Mouse (Mus musculus): Measurements from ENCODE around the gene Rpl36. TPM values are rescaled to one million over a fixed set of nuclear protein-coding genes. Genes with fewer than 3 reads are reported as not detected.

Rpl36 gene
- total and polyA plus RNA-seq, 3 experiments: 2,385 to 3,914 TPM; not detected in 1

GRCm38 (mm10) chr17:56654771-56655170 is 41.6 kb downstream of the Rpl36 start:
- Histone ChIP-seq H3K79me2 (ENCODE audit: control insufficient read depth, insufficient read depth, low read length, poor library complexity) (no peaks in the 10 kb centered on the region), H3K27me3 (ENCODE audit: control insufficient read depth in 1 of 2, insufficient read depth in 2 of 2, low read length in 2 of 2) (no peaks in the 10 kb centered on the region), H3K9ac (ENCODE audit: control insufficient read depth, low read depth, low read length, poor library complexity, severe bottlenecking) (no peak overlapping the region), H3K4me3 (ENCODE audit: control insufficient read depth in 1 of 2, insufficient read depth in 1 of 2, low read depth in 2 of 2, low read length in 2 of 2) (no peak overlapping the region), H3K9me3 (replicated peaks; ENCODE audit: insufficient read depth, low read length) (no peaks in the 10 kb centered on the region), H3K36me3 (ENCODE audit: control insufficient read depth in 1 of 2, insufficient read depth in 2 of 2, low read length in 2 of 2) (no peaks in the 10 kb centered on the region), H3K4me1 (ENCODE audit: control insufficient read depth in 1 of 2, insufficient read depth in 2 of 2, low read length in 2 of 2) (no peaks in the 10 kb centered on the region), H3K27ac (ENCODE audit: control insufficient read depth, low read depth, low read length) (no peak overlapping the region)
- DNase-seq (ENCODE audit: low read depth, low spot score): no peak
- TF ChIP-seq RCOR1 (IDR thresholded peaks at IDR 0.05; ENCODE audit: low read depth, low read length) (no peak), GABPA (IDR thresholded peaks at IDR 0.05; ENCODE audit: low read depth, low read length) (no peak), CHD1 (IDR thresholded peaks at IDR 0.05; ENCODE audit: low read depth, low read length) (no peak), POLR2A (IDR thresholded peaks at IDR 0.05; ENCODE audit: control insufficient read depth in 1 of 2, insufficient read depth in 1 of 2, low read depth in 1 of 2, low read length in 2 of 2, poor library complexity in 1 of 2) (no peak), USF2 (IDR thresholded peaks at IDR 0.05; ENCODE audit: borderline replicate concordance in 1 of 2, insufficient read depth in 1 of 2, low read depth in 1 of 2, low read length in 2 of 2) (no peak), UBTF (IDR thresholded peaks at IDR 0.05; ENCODE audit: borderline replicate concordance, insufficient read depth, low read depth, low read length) (no peak), NRF1 (IDR thresholded peaks at IDR 0.05; ENCODE audit: insufficient read depth, low read depth, low read length, poor library complexity, severe bottlenecking) (no peak), SIN3A (IDR thresholded peaks at IDR 0.05; ENCODE audit: low read length) (no peak), USF1 (IDR thresholded peaks at IDR 0.05; ENCODE audit: low read depth, low read length) (no peak), JUND (IDR thresholded peaks at IDR 0.05; ENCODE audit: low read depth, low read length) (no peak), MAZ (IDR thresholded peaks at IDR 0.05; ENCODE audit: low read depth, low read length) (no peak), CHD2 (IDR thresholded peaks at IDR 0.05; ENCODE audit: low read length) (no peak), POLR2AphosphoS2 (IDR thresholded peaks at IDR 0.05; ENCODE audit: low read length) (no peak), ETS1 (IDR thresholded peaks at IDR 0.05; ENCODE audit: low read depth, low read length) (no peak), MAFK (IDR thresholded peaks at IDR 0.05; ENCODE audit: borderline replicate concordance, low read depth, low read length) (no peak), CTCF (IDR thresholded peaks at IDR 0.05 in 2 of 3, conservative IDR thresholded peaks at IDR 0.05 in 1 of 3; ENCODE audit: control insufficient read depth in 1 of 3, insufficient read depth in 1 of 3, low read depth in 2 of 3, low read length in 3 of 3, poor library complexity in 1 of 3, severe bottlenecking in 1 of 3) (no peak), TAL1 (IDR thresholded peaks at IDR 0.05; ENCODE audit: low read length) (no peak), MYB (IDR thresholded peaks at IDR 0.05; ENCODE audit: low read depth, low read length) (no peak)

- H3K9me3 ChIP-seq (replicated peaks; ENCODE audit: insufficient read depth, low read length): no peaks in the 10 kb centered on the region
- H3K27me3 ChIP-seq (ENCODE audit: control insufficient read depth in 1 of 2, insufficient read depth in 2 of 2, low read length in 2 of 2): no peaks in the 10 kb centered on the region
- no peak for DNase-seq (ENCODE audit: low read depth, low spot score)
- no peaks in the 10 kb centered on the region for H3K4me1 ChIP-seq (ENCODE audit: control insufficient read depth in 1 of 2, insufficient read depth in 2 of 2, low read length in 2 of 2)
- H3K9ac ChIP-seq (ENCODE audit: control insufficient read depth, low read depth, low read length, poor library complexity, severe bottlenecking): no peak overlapping the region
- H3K27ac ChIP-seq (ENCODE audit: control insufficient read depth, low read depth, low read length): no peak overlapping the region
- H3K4me3 ChIP-seq (ENCODE audit: control insufficient read depth in 1 of 2, insufficient read depth in 1 of 2, low read depth in 2 of 2, low read length in 2 of 2): no peak overlapping the region
- H3K36me3 ChIP-seq (ENCODE audit: control insufficient read depth in 1 of 2, insufficient read depth in 2 of 2, low read length in 2 of 2): no peaks in the 10 kb centered on the region
- no peak for TF ChIP-seq E2F4 (IDR thresholded peaks at IDR 0.05; ENCODE audit: borderline replicate concordance, low read depth, low read length)
- TF ChIP-seq JUND (IDR thresholded peaks at IDR 0.05; ENCODE audit: low read depth, low read length): no peak
- no peak for TF ChIP-seq USF2 (IDR thresholded peaks at IDR 0.05; ENCODE audit: borderline replicate concordance in 1 of 2, insufficient read depth in 1 of 2, low read depth in 1 of 2, low read length in 2 of 2)
- TF ChIP-seq GABPA (IDR thresholded peaks at IDR 0.05; ENCODE audit: low read depth, low read length): no peak
- no peak for TF ChIP-seq MEF2A (IDR thresholded peaks at IDR 0.05; ENCODE audit: extremely low read depth, insufficient replicate concordance, low read depth, low read length, poor library complexity, severe bottlenecking)
- no peak for TF ChIP-seq EP300 (IDR thresholded peaks at IDR 0.05; ENCODE audit: low read depth in 1 of 2, low read length in 2 of 2)
- TF ChIP-seq TCF12 (IDR thresholded peaks at IDR 0.05; ENCODE audit: low read depth, low read length): no peak
- no peak for TF ChIP-seq ZNF384 (IDR thresholded peaks at IDR 0.05; ENCODE audit: low read depth, low read length)
- TF ChIP-seq CTCF (IDR thresholded peaks at IDR 0.05 in 2 of 3, conservative IDR thresholded peaks at IDR 0.05 in 1 of 3; ENCODE audit: control insufficient read depth in 1 of 3, insufficient read depth in 1 of 3, low read depth in 2 of 3, low read length in 3 of 3, poor library complexity in 1 of 3, severe bottlenecking in 1 of 3): no peak
- no peak for TF ChIP-seq ZC3H11A (IDR thresholded peaks at IDR 0.05; ENCODE audit: low read depth, low read length)
- no peaks in the 10 kb centered on the region for H3K79me2 ChIP-seq (ENCODE audit: control insufficient read depth, insufficient read depth, low read length, poor library complexity)
These were observed 42.1 kb downstream of the Rpl36 start for GRCm38 (mm10) chr17:56655311-56655710.

Data from MEL (cell line).